Mouse (Mus musculus) left cerebral cortex, postnatal 25 days (tissue): ENCODE results near the gene Tap2. TPM values are rescaled to one million over a fixed set of nuclear protein-coding genes. Genes with fewer than 3 reads are reported as not detected.
A peak's percentile ranks its signal among the peaks of the same experiment; 100 is the strongest.

Source experiments
- DNase-seq, 2 experiments: peaks; one replicate each; pipeline ENCODE4 v3.0.0; 2022; ENCODE audit warnings: low spot score in 2 of 2, mixed read lengths in 1 of 2
- intact Hi-C: fragments of 180-260 bp; cut with DNase I; formaldehyde crosslinking; loops from one replicate; pipeline ENCODE4 v1.15.1; 2025
- total RNA-seq, 2 experiments: library from RNA; stranded (reverse); gene quantifications; 2 replicates each; pipeline ENCODE4 v1.2.3; 2021

The Tap2 gene
- total RNA-seq, 2 experiments from 2014 or later, result 5.2 to 5.4 TPM

GRCm38 (mm10) chr17:34238706-34239105 lies 35.4 kb downstream of the Tap2 start, which contains the start of gene H2-Ob:
Gene H2-Ob, plus strand, starts transcription at chr17:34238903.
- DNase-seq, result peak; percentile 51 to 57
- intact Hi-C loops, result loop anchor here (5.0 to 10.0 kb wide), 2 partner anchors 134 to 156 kb away; no protein-coding TSS in a partner anchor

GRCm38 (mm10) chr17:34239601-34240041 lies 36.3 kb downstream of the Tap2 start:
- DNase-seq, result no peak
- intact Hi-C loops, result loop anchor here (5.0 to 10.0 kb wide), 2 partner anchors 135 to 157 kb away; no protein-coding TSS in a partner anchor

- intact Hi-C loops, result no loop called here
- DNase-seq, result no peak
These were observed 37.0 kb downstream of the Tap2 start for GRCm38 (mm10) chr17:34240366-34240765.

- DNase-seq, result no peak
- intact Hi-C loops, result no loop called here
These were observed 37.6 kb downstream of the Tap2 start for GRCm38 (mm10) chr17:34240916-34241315.

- no peak for DNase-seq
- intact Hi-C loops, result no loop called here
These were observed 41.3 kb downstream of the Tap2 start for GRCm38 (mm10) chr17:34244656-34245055.

- intact Hi-C loops, result no loop called here
- no peak for DNase-seq
These were observed 43.7 kb downstream of the Tap2 start for GRCm38 (mm10) chr17:34247047-34247446.

- intact Hi-C loops, result no loop called here
- no peak for DNase-seq
These were observed 45.4 kb downstream of the Tap2 start for GRCm38 (mm10) chr17:34248764-34249163.

- no peak for DNase-seq
- intact Hi-C loops, result no loop called here
These were observed 46.0 kb downstream of the Tap2 start for GRCm38 (mm10) chr17:34249361-34249760.

- DNase-seq, result peak; percentile 42 to 63
- intact Hi-C loops, result loop anchor here (1.0 to 2.0 kb wide), 3 partner anchors 63 to 161 kb away; no protein-coding TSS in a partner anchor
These were observed 46.6 kb downstream of the Tap2 start for GRCm38 (mm10) chr17:34249878-34250277.

- intact Hi-C loops, result loop anchor here (2.0 kb wide), 1 partner anchor 159 kb away; no protein-coding TSS in a partner anchor
- no peak for DNase-seq
These were observed 48.3 kb downstream of the Tap2 start for GRCm38 (mm10) chr17:34251666-34252065.

GRCm38 (mm10) chr17:34256501-34256900 lies 53.2 kb downstream of the Tap2 start:
- no peak for DNase-seq
- intact Hi-C loops, result no loop called here

- peak; percentile 84 to 91 for DNase-seq
- intact Hi-C loops, result no loop called here
These were observed 54.5 kb downstream of the Tap2 start, which contains the start of gene H2-Ab1 for GRCm38 (mm10) chr17:34257594-34258375. Gene H2-Ab1, plus strand, starts transcription at chr17:34257689.

- no peak for DNase-seq
- intact Hi-C loops, result no loop called here
These were observed 57.2 kb downstream of the Tap2 start for GRCm38 (mm10) chr17:34260551-34260950.

GRCm38 (mm10) chr17:34261502-34261901 lies 58.2 kb downstream of the Tap2 start:
- intact Hi-C loops, result no loop called here
- DNase-seq, result peak; percentile 77 to 82

- intact Hi-C loops, result no loop called here
- peak; percentile 75 to 78 for DNase-seq
These were observed 59.7 kb downstream of the Tap2 start for GRCm38 (mm10) chr17:34263068-34263467.

GRCm38 (mm10) chr17:34263811-34264371 lies 60.6 kb downstream of the Tap2 start:
- intact Hi-C loops, result no loop called here
- no peak for DNase-seq

GRCm38 (mm10) chr17:34264452-34265351 lies 61.4 kb downstream of the Tap2 start:
- DNase-seq, result no peak
- intact Hi-C loops, result no loop called here
